In genomic region chr11:104451239-104451638, GRCm38 (mm10) we compare ENCODE assay signal across 11 mouse cellular contexts. TPM values are rescaled to one million over a fixed set of nuclear protein-coding genes. Genes with fewer than 3 reads are reported as not detected.
DNase-seq lines count a peak whose midpoint lies in the region; ATAC-seq and TF ChIP-seq lines count a peak whose summit lies in the region.
"Had no signal": no experiment of that assay in that cellular context is flagged by ENCODE, and none has a peak within 500 bp of the region (broad histone marks: within the 10 kb centered on the region; RNA-seq: fewer than 3 reads in every experiment).

No protein-coding gene starts in this region.

- H3K36me3 ChIP-seq in liver, embryonic 14.5 days (replicated peaks; ENCODE audit: control insufficient read depth, insufficient read depth, low read depth) = no peaks in the 10 kb centered on the region

- H3K27me3 ChIP-seq in liver, embryonic 14.5 days (ENCODE audit: control insufficient read depth, insufficient read depth, low read length) = no peaks in the 10 kb centered on the region
- H3K27me3 ChIP-seq: embryonic facial prominence, embryonic 13.5 days; hindbrain, embryonic 15.5 days had no signal

- DNase-seq in heart, postnatal 4 days = peak; percentile 10
- no peak for DNase-seq in heart, postnatal 25 days (ENCODE audit: low spot score)
- peak; percentile 48 for DNase-seq in thymus, postnatal 14 days
- no peak for DNase-seq in thymus, adult 18-20 months
- no peak for DNase-seq in liver, embryonic 14.5 days (ENCODE audit: low read depth in 3 of 3, low spot score in 3 of 3)
- no peak for DNase-seq in ovary, postnatal 14 days (ENCODE audit: low spot score)
- DNase-seq in cerebellum, adult 9-10 months = no peak
- no peak for DNase-seq in gastrocnemius, postnatal 36 days

- H3K4me1 ChIP-seq in liver, embryonic 14.5 days (replicated peaks; ENCODE audit: control insufficient read depth in 2 of 2, insufficient read depth in 2 of 2, low read length in 1 of 2) = peaks cover 10 to 14% of the 10 kb centered on the region in 2 experiments
- H3K4me1 ChIP-seq: embryonic facial prominence, embryonic 13.5 days; hindbrain, embryonic 15.5 days had no signal

- no peak overlapping the region for H3K27ac ChIP-seq in liver, embryonic 14.5 days
- H3K27ac ChIP-seq: embryonic facial prominence, embryonic 13.5 days; hindbrain, embryonic 15.5 days had no signal

- 89% methylated on average over 1 of the region's 1 CpGs for WGBS in liver, embryonic 14.5 days (ENCODE audit: insufficient replicate concordance)

- no peak overlapping the region for H3K4me3 ChIP-seq in liver, embryonic 14.5 days (ENCODE audit: insufficient read depth in 1 of 2, low read depth in 2 of 2, low read length in 2 of 2)
- H3K4me3 ChIP-seq: embryonic facial prominence, embryonic 13.5 days; hindbrain, embryonic 15.5 days; myocyte had no signal

- no peak for TF ChIP-seq EP300 in liver, embryonic 14.5 days (IDR thresholded peaks at IDR 0.05; ENCODE audit: low read depth)

- ATAC-seq in liver, embryonic 14.5 days (ENCODE audit: insufficient read depth) = no peak

- intact Hi-C loops in heart, postnatal 25 days (cut with DNase I) = no loop called here
- intact Hi-C loops in gastrocnemius, postnatal 36 days (cut with DNase I) = no loop called here

- no peak overlapping the region for H3K4me2 ChIP-seq in liver, embryonic 14.5 days (ENCODE audit: low read depth)
- H3K4me2 ChIP-seq: embryonic facial prominence, embryonic 13.5 days; hindbrain, embryonic 15.5 days had no signal

- TF ChIP-seq CTCF in liver, embryonic 14.5 days (IDR thresholded peaks at IDR 0.05; ENCODE audit: low read depth) = peak; percentile 57

- H3K9ac ChIP-seq in liver, embryonic 14.5 days (replicated peaks) = no peak overlapping the region
- H3K9ac ChIP-seq: embryonic facial prominence, embryonic 13.5 days; hindbrain, embryonic 15.5 days had no signal

- H3K9me3 ChIP-seq in liver, embryonic 14.5 days (ENCODE audit: control insufficient read depth, low read length) = no peaks in the 10 kb centered on the region
- H3K9me3 ChIP-seq: embryonic facial prominence, embryonic 13.5 days; hindbrain, embryonic 15.5 days had no signal

RNA-seq across cellular contexts. Expression of gene Kansl1, which starts 17.4 kb away (rescaled TPM):
- 10 to 100 TPM; 35.5 TPM for total RNA-seq in heart, postnatal 4 days (2021)
- 10 to 100 TPM; 26.3 to 28.1 TPM for total RNA-seq in heart, postnatal 25 days (2021)
- 12.3 and 13.8 TPM in 2 replicates for polyA plus RNA-seq in liver, embryonic 14.5 days (2012; rRNA removed)
- 5.3 and 5.4 TPM in 2 replicates for polyA plus RNA-seq in liver, embryonic 14.5 days (2014; fragmentation: Nextera tagmentation; extraction: Ambion mirVana)
- 10 to 100 TPM; 18.2 to 21.4 TPM for total RNA-seq in gastrocnemius, postnatal 36 days (2021)

Comparison
In these comparisons a context has a peak if more than half of its experiments do, and no peak if none do; other contexts are left out.
1. DNase-seq: peak in heart, postnatal 4 days (single experiment) and thymus, postnatal 14 days (single experiment); none in heart, postnatal 25 days (single experiment), thymus, adult 18-20 months (0 of 2), liver, embryonic 14.5 days (0 of 3), ovary, postnatal 14 days (single experiment), cerebellum, adult 9-10 months (single experiment) and gastrocnemius, postnatal 36 days (0 of 2).